Mouse (Mus musculus): ENCODE data around the gene Pik3cd.
"Not testable (repeated sequence)": the region's sequence is repeated elsewhere in the genome, so short reads cannot be mapped to it uniquely, and the experiment has no call there.

The Pik3cd gene

DNA sequence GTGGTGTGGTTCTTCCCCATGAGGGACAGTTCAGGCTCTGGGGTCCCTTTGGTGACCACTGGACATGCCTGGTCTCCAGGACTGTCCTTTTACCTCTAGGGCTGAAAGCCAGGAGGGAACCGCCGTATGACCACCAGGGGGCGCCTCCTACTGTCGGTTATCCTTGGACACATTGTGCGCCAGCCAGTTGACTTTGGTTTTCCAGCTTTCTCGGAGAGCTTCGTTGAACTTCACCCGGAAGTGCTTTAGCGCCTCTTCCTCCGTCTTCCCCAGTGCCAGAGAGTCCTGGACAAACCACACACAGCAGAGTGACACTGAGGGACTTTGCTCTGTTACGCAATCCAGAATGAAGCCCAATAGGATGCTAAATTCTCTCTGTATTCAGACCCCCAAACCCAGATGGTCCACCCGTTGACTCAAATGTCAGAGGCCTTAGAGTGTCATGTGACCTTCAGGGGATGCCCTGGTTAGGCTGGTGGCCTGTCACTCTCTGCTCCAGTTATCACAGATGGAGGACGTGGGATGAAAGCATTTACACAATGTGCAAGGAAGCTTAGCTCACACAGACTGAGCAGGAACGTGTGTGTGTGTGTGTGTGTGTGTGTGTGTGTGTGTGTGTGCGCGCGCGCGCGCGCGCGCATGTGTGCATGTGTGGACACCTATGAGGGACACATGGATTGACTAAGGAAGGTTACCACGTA, 51.7 kb downstream of the Pik3cd start:
- DNase-seq (ENCODE audit: low spot score) = peak; percentile 60

DNA sequence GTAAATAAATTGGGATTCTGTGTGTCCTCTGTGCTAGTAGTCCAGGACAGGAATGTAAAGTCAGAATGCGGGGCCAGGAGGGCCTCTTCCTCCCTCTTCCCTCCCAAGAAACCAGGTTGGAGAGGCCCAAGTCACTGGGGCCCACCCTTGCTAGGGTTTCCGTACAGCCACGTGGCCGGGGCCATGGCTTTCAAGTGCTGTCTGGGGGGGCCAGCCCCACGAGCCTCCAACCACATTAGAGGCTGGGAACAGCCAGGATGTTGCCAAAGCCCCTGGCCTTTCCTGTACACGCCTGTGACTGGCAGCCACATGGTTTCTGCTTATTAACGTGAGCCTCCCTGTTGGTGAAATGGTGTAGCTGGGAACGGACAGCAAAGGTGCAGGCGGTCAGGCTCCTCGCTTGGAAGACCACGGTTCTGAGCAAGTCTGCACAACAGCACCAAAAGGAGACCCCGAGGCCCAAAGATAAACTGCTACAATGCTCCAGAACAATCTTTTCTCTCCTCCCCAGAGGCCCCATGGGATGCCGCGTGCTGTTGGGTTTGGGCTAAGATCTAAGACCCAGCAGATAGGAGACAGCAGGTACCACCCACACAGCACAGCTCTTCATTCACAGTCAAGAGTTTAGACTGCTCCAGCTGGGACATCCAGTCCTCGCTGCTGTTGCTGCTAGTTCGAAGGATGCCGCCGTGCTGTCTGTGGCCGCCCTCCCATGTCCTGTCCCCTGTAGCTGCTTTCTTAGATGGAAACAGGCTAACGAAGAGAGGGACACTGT, 54.2 kb downstream of the Pik3cd start:
- no peak for DNase-seq (ENCODE audit: low spot score)

DNA sequence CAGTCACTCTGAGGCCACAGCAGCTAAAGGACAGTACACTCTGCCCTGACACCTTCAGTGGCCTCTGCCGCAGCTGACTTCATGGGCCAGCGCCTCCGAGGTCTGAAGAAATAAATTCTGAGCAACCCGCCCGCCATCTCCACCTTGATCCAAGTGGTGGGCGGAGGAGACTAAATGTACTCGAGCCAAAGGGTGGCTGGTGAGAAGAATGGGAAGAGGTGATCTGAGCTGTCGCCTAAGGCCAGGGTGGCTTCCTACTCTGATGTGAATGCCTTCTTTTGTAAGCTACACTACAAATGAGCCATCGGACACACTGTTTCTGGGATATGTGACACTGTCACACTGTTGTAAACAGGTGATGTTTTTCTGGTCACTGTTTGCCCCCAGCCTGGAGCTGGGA, 56.6 kb downstream of the Pik3cd start:
- no peak for DNase-seq (ENCODE audit: low spot score)

DNA sequence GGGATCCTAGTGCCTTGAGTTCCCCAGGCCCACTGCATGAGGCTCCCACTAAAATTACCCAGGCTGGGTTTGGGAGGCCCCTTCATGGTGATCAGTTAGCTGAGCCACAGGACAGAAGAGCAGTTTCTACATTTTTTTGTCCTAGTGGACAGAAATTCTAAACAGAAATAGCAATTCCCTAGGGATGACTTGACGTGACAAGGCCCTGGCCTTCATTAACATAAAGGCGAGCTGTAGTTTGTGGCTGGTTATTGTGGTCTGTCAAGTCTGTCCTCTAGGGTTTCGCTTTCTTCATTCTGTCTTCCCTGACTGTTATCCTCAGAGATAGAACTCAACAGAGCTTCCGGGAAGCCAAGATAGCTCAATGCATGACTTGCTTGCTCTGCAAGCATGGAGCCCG, 60.4 kb downstream of the Pik3cd start:
- DNase-seq (ENCODE audit: low spot score) = no peak

DNA sequence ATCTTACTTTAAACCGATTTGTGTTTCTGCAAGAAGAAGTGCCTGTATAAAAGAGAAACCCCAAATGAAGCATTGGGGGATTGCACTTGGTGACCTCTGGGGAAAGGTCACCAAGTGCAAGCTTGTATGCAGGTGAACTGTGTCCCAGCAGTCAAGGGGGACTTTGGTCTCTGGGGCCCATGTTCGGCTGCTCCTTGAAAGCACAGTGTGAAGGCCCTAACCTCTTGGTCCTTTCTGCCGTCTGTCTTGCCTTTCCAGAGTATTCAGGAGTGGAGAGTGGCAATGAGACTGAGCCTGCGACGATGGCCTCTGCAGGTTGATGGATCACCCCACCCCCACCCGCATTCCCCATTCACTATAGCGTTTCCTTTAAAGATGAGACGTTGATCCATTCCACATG, 61.0 kb downstream of the Pik3cd start:
- DNase-seq (ENCODE audit: low spot score) = no peak

DNA sequence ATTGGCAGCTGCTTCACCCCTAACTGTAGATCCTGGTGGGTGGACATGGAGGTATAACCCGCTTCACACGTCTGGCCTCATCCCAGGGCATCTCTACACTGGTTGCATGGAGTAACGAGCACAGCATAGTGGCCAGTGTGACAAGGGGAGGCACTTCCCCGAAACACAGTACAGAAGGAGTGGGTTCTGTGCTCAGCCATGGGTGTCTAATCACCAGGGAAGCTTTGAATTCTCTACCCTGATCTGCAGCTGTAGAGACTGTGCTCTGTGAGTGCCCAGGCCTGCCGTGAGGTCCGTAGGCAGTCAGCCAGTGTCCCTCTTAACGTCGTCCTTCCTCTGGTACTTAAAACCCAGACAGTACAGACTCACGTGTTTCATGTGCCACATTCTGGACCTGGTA, 61.5 kb downstream of the Pik3cd start:
- no peak for DNase-seq (ENCODE audit: low spot score)

DNA sequence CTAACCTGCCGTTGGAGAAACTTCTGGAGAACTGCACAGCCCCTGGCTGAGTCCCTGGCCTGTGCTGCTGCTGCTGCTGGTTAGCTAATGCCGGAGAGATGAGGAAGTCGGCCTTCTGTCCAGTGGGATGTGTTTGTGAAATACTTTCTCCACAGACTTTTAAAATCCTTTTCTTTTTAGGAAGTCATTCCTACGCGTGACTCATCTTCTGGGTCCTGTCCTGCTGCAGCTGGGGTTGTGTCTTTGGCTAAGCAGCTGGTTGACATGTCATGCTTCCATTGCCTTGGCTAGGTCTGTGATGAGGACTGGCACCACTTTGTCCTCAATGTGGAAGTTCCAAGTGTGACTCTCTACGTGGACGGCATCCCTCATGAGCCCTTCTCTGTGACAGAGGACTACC, 64.4 kb downstream of the Pik3cd start:
- no peak for DNase-seq (ENCODE audit: low spot score)

DNA sequence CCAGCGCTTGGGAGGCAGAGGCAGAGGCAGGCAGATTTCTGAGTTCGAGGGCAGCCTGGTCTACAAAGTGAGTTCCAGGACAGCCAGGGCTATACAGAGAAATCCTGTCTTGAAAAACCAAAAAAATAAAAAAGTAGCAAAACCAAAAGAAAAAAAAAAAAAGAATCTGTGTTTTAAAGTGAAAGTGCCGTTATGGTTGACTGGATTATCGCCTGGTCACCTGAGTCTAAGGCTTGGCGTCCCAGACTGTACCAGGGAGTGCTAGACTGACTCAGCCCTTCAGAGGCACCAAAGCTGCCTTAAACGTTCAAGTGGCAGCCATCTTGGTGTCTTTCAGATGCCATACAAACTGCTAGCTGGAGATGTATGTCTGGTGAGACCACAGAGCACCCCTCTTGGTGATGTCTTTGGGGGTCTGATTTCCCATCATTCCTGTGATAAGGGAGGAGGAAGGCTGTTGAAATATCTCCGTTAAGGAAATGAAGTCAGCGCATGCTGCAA, 66.4 kb downstream of the Pik3cd start:
- DNase-seq (ENCODE audit: low spot score) = no peak

DNA sequence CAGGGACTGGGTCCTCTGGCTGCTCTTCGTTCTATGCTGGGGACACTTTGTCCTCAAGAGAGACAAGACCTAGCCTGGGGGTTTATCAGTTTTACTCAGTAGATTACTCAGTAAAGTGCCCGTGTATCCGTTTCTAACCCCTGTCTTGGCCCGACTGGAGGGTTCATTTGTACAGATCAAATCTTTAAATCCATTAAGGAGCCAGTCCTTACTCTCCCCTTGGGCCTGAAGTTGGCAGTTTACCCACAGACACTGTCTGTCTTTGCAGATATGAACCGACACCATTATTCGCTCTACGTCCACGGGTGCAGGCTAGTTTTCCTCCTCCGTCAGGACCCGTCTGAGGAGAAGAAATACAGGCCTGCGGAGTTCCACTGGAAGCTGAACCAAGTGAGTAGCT, 67.4 kb downstream of the Pik3cd start:
- no peak for DNase-seq (ENCODE audit: low spot score)

DNA sequence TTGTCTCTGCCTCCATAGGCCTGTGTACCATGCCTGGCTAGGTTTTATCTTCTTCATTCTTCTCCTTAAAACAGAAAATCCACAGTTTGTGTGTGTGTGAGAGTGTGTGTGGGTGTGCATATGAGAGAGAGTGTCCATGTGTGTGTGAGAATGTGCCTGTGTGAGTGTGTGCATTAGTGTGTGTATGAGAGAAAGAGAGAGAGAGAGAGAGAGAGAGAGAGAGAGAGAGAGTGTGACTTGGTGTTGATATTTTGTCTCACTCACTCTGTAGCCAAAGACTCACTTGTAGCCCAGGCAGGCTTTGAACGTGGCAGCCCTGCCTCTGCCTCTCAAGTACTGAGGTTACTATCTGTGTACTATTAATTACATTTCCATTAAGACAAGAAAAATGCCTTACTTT, 68.2 kb downstream of the Pik3cd start:
- no peak for DNase-seq (ENCODE audit: low spot score)

DNA sequence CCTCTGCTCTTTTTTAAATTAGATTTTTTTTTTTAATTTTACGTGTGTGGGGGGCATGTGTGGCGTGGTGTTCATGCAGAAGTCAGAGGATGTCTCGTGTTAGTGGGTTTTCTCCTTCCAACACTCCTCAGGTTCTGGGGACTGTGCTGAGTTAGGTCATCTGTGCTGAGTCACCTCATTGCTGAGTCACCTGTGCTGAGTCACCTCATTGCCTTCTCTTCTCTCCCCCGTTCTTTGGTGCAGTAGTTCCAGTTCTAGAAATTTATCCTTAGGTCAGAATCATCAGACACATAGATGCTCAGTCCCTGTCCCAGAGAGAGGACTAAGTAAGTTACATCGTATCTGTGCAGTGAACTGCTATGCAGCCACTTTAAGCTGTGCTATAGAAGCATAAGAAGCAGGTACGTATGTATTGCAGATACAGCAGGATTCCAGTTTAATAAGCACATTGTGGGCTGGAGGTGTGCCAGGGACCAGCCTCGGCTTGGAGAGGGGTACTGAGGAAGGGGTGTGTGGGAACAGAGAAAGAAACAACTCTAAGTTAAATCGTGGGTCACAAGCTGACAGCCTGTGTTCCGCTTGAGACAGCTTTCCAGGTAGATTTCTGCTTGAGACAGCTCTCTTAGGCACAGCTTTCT, 69.6 kb downstream of the Pik3cd start:
- DNase-seq (ENCODE audit: low spot score) = no peak

DNA sequence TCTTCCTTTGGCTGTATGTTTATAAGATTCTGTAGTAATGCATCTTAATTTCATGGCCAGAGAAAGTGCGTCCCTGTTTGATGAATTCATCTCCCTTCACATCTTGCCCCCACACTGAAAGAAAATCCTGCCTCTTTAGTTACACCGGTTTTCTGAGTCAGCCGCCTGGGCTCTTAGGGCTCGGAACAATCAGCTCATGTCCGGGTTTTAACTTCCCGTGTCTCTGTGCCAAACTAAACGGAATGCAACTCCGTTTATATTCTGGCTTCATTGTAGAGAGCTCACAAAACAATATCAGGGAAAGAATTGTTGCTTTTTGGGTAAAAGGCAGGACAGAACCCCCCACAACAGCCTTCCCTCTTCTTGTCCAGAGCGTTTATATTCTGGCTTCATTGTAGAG, 73.6 kb downstream of the Pik3cd start:
- DNase-seq (ENCODE audit: low spot score) = no peak

DNA sequence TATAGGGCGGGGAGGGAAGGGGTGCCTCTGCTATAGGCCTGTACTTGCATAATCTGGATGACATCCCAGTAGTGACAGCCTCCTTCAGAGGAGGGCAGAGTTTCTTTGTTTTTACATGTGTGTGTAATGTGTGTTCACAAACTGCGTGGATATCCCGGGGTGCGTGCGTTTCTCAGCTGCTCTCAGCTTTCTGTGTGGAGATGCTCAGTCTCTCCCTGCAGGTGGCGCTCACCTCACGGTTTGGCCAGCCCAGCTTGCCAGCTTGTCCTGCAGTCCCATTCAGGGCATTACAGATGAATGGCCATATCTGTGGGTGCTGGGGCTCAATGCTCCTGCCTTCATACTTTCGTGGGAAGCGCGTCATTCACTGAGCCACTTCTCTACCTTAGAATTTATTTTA, 74.0 kb downstream of the Pik3cd start:
- DNase-seq (ENCODE audit: low spot score) = no peak

DNA sequence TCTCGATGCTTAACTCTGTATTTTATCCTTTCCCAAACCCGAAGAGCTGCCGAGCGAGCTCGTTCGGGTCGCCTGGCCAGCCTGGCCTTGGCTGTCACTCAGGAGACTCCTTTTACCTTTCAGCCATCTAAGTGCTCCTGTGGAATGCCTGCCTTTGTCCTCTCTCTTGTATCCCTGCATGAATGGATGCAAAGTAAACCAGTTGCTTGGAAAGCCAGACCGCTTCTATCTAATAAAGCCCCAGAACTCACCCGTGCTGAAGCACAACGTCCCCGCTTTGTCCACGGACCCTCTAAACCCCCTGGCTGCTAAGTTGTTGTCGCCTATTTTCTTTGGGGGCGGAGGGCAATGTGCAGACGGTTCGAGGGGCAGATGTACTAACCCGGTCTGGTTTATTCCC, 75.6 kb downstream of the Pik3cd start:
- no peak for DNase-seq (ENCODE audit: low spot score)

DNA sequence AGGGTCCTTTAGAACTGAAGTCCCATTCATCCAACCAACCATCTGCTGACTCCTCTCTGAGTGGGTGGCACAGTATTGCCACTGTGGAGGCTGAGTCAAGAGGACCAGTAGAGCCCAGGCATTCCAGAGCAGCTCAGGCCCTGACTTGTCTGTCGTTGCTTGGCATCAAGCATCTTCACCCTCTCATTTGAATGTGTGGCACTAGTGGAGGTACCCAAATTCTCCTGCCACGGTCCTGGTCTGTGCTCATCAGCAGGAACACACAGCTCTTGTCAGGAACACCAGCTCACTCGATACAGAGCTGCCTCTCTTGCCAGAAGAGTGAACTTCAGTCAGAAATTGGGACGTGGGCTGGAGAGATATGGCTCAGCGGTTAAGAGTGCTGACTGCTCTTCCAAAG, 78.7 kb downstream of the Pik3cd start:
- DNase-seq (ENCODE audit: low spot score) = no peak

DNA sequence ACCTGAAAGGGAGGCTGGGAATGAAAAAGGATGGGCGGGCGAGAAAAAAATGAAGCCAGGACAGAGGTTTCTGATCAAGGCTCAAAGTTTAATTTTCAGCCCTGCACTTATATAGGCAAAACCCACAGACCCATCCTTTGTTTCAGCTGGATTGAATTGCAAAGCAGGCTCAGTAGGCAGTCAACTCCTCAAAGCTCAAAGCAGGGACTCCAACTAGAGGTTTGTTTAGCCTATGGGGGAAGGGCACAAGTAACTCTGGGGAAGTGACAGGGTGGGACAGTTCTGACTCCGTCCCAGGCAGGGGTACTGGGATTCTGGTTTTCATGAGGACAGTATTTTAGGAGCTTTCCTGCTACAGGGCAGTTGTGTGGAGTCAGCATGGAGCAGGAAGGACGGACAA, 81.1 kb downstream of the Pik3cd start:
- DNase-seq (ENCODE audit: low spot score) = no peak

DNA sequence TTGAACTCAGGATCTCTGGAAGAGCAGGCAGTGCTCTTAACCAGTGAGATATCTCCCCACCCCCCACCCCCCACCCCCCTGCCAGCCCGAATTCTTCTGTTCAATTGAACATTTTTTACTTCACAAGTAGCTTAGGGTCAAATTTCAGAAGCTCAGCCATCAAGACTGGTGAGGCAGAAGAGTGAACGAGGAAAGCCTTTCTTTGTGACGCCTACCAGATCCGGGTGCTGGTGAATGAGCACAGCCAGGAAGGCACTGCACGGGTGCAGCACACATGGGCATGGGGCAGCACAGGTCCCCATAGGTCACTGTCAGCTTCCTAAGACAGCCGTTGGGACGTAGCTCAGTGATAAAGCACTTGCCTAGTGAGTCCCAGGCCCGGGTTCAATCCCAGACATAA, 82.4 kb downstream of the Pik3cd start:
- DNase-seq (ENCODE audit: low spot score) = no peak

DNA sequence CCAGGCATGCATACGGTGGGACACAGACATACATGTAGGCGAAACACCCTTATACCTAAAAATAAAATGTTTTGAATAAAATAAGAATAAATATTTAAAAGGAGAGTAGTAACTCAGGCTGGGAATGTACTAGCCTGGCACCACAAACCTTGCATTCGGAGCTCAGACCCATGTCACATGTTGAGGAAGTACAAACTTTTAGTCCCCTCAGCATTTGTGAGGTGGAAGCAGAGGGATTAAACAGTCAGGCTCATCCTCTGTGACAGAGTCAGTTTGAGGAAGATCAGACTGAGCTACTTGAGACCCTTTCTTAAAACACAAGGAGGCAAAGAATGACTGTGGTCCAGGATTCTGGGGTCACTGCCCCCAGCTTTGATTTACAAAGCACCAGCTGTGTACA, 85.4 kb downstream of the Pik3cd start:
- DNase-seq (ENCODE audit: low spot score) = not testable (repeated sequence)

DNA sequence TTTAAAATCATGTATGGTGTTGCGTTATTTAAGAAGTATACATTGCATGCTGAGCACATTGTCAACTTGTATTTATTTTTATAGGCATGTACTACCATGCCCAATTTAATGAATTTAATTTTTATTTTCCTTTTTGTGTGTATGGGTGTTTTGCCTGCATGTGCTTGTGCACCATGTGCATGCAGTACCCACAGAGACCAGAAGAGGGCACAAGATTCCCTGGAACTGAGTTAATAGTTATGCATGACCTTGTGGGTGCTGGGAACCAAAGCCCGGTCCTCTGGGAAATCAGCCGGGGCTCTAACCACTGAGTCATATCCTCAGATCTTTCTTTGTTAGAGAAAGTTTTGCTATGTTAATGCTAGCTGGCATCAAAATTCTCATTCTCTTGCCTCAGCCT, 87.5 kb downstream of the Pik3cd start:
- no peak for DNase-seq (ENCODE audit: low spot score)

DNA sequence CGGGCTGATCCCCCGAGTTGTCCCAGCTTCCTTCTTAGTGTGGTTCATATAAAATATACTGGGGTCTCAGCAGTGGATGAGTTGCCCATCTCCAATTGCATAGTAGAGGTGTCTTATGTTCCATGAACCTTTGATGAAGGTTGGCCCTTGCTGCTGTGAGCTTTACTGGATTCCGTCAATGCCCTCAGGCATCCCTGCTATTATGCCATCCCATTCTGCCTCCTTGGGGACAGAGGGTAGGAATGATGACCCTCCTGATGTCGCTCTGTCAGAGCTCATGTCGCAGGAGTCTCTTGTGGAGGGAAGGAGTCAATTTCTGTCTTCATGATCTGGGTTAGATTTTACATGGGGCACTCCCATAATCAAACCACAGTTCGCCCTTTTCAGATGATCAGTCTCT, 88.9 kb downstream of the Pik3cd start:
- not testable (repeated sequence) for DNase-seq (ENCODE audit: low spot score)

DNA sequence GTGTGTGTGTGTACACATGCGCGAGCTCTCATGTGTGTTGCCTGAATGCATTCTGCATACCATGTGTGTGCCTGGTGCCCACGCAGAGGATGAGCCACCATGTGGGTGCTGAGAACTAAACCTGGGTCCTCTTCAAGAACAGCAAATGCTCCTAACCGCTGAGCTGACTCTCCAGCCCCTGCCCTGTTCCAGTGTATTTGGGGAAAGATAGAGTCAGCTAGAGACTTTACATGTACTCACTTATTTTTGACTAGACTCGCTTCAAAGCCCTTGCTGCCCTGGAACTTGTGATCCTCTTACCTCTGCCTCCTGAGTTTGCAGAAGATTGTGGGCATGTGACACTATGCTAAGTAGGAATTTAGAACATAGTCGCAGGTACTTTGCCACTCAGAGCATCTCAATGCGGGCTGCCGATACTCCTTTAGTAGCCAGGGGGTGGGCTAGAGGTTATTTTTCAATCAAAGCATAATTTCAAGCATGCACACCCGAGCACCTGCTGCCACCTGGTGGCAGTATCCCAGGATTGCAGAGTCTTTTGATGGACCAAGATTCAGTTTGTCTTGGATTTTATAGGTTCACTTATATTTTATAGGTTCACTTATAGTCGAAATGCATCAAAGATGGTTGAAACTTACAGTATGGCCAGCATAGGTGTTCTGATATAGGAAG, 90.9 kb downstream of the Pik3cd start:
- no peak for DNase-seq (ENCODE audit: low spot score)

DNA sequence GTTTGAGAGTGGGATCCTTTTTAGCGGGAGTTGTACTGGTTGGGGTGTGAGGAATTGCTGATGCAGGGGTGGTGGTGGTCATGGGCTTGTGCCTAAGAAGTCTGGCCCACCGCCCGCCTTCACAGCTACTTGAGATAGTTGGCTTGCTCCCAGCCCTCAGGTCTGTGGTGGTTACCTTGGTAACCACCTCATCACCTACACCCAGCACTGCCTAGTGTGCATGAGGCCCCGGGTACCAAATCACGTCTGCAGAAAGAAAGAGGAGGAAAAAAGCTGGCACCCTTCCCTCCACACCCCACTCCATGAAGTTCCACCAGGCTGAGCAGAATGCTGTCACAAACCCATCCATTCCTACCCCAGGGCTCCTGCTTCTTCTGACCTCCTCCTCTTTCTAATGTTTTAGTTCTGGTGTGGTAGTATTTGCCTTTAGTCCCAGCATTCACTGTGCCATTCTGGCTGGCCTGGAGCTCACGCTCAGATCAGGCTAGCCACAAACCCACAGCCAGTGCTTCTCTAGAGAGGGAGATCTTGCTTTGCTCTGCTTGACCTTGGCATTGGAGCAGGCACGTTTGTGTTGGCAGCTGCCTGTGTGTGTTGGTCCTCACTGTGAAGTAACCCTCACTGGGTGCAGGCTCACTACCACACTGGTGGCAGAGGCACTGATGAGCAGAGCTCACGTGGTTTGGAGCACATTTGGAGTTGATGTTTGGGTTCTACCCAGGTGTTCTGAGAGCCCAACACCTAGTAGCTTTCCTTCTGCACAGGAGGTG, 92.9 kb downstream of the Pik3cd start:
- DNase-seq (ENCODE audit: low spot score) = no peak
